Mouse (Mus musculus) intestine, postnatal 0 days (tissue): ENCODE measurements at regions not wholly inside any gene's neighbourhood (a gene's known extent, or its start where the extent isn't known, plus 50 kb on each side); places are given as distances from the start of the nearest gene placed in this dataset.

Source experiments
- ATAC-seq: fragments of 200-750 bp; cut with Nextera tagmentation; 2 replicates; pipeline ENCODE4 v1.8.0; 2017; ENCODE audit warnings: mild to moderate bottlenecking, moderate TSS enrichment, moderate library complexity
- H3K27ac ChIP-seq: fragments of 300-500 bp; sonication (generic); 2 replicates; pipeline ENCODE4 v1.5.1; 2014; ENCODE audit warnings: mild to moderate bottlenecking, low read depth, low read length, moderate library complexity
- H3K27me3 ChIP-seq: fragments of 300-500 bp; sonication (generic); replicated peaks from 2 replicates; pipeline ENCODE4 v1.6.1; 2014; ENCODE audit warnings: low read length, mixed read lengths; ENCODE audit not compliant: control insufficient read depth, insufficient read depth
- H3K36me3 ChIP-seq: fragments of 300-500 bp; sonication (generic); 2 replicates; pipeline ENCODE4 v1.6.1; 2014; ENCODE audit warnings: mild to moderate bottlenecking, moderate library complexity; ENCODE audit not compliant: control insufficient read depth, insufficient read depth
- H3K4me1 ChIP-seq: fragments of 300-500 bp; sonication (generic); replicated peaks from 2 replicates; pipeline ENCODE4 v1.6.1; 2014; ENCODE audit warnings: antibody characterized with exemption, low read length, mixed read lengths; ENCODE audit not compliant: control insufficient read depth, insufficient read depth
- H3K4me2 ChIP-seq: fragments of 300-500 bp; sonication (generic); replicated peaks from 2 replicates; pipeline ENCODE4 v1.6.1; 2014; ENCODE audit warnings: low read depth, mild to moderate bottlenecking, moderate library complexity
- H3K4me3 ChIP-seq: fragments of 300-500 bp; sonication (generic); 2 replicates; pipeline ENCODE4 v1.5.1; 2014; ENCODE audit warnings: low read depth, low read length
- H3K9ac ChIP-seq: fragments of 300-500 bp; sonication (generic); 2 replicates; pipeline ENCODE4 v1.6.1; 2014; ENCODE audit warnings: mild to moderate bottlenecking, low read depth, low read length
- H3K9me3 ChIP-seq: fragments of 300-500 bp; sonication (generic); 2 replicates; pipeline ENCODE4 v1.6.1; 2016; ENCODE audit warnings: mixed run types; ENCODE audit not compliant: control insufficient read depth
- CTCF ChIP-seq: sonication (generic); IDR thresholded peaks from 2 replicates; pipeline ENCODE4 v1.5.1; 2016; ENCODE audit warnings: low read depth, mild to moderate bottlenecking, control low read depth, antibody characterized with exemption, moderate library complexity
- WGBS: fragments of 180-500 bp; shearing (Covaris S2); extraction: QIAGEN DNeasy Blood & Tissue Kit; methylation state at CpG from one replicate; pipeline ENCODE4 v1.1.7; 2014; 5-methylcytosine and 5-hydroxymethylcytosine counted together

GRCm38 (mm10) chr1:144406387-144407383 is 157.6 kb upstream of the Rgs1 start:
- no peaks in the 10 kb centered on the region for H3K36me3 ChIP-seq
- no peaks in the 10 kb centered on the region for H3K9me3 ChIP-seq
- no peak for ATAC-seq
- H3K9ac ChIP-seq, result no peak overlapping the region
- no peak overlapping the region for H3K4me3 ChIP-seq
- no peak overlapping the region for H3K4me2 ChIP-seq
- 37% methylated on average over 15 of the region's 15 CpGs for WGBS
- peak; percentile 95 for TF ChIP-seq CTCF
- no peaks in the 10 kb centered on the region for H3K27me3 ChIP-seq
- H3K4me1 ChIP-seq, result no peaks in the 10 kb centered on the region
- no peak overlapping the region for H3K27ac ChIP-seq

GRCm38 (mm10) chr1:144405724-144406123 is 156.7 kb upstream of the Rgs1 start:
- TF ChIP-seq CTCF, result no peak
- Histone ChIP-seq H3K27me3 (no peaks in the 10 kb centered on the region), H3K4me2 (no peak overlapping the region), H3K36me3 (no peaks in the 10 kb centered on the region), H3K4me3 (no peak overlapping the region), H3K4me1 (no peaks in the 10 kb centered on the region), H3K9ac (no peak overlapping the region), H3K27ac (no peak overlapping the region), H3K9me3 (no peaks in the 10 kb centered on the region)
- no peak for ATAC-seq

GRCm38 (mm10) chr1:144405031-144405430 is 156.0 kb upstream of the Rgs1 start:
- TF ChIP-seq CTCF, result no peak
- H3K4me2 ChIP-seq, result no peak overlapping the region
- no peak for ATAC-seq

GRCm38 (mm10) chr1:144379991-144380594 is 131.1 kb upstream of the Rgs1 start:
- ATAC-seq, result no peak

More at GRCm38 (mm10) chr1:144405031-144405430, 156.0 kb upstream of the Rgs1 start:
- Histone ChIP-seq H3K27ac (no peak overlapping the region), H3K27me3 (no peaks in the 10 kb centered on the region), H3K9ac (no peak overlapping the region), H3K9me3 (no peaks in the 10 kb centered on the region), H3K4me3 (no peak overlapping the region), H3K4me1 (no peaks in the 10 kb centered on the region), H3K36me3 (no peaks in the 10 kb centered on the region)
- WGBS, result 64% methylated on average over 3 of the region's 3 CpGs

GRCm38 (mm10) chr1:144374121-144374520 is 125.1 kb upstream of the Rgs1 start:
- no peaks in the 10 kb centered on the region for H3K4me1 ChIP-seq
- no peak overlapping the region for H3K4me2 ChIP-seq
- no peak for ATAC-seq
- no peak for TF ChIP-seq CTCF
- no peak overlapping the region for H3K9ac ChIP-seq
- H3K36me3 ChIP-seq, result no peaks in the 10 kb centered on the region
- no peaks in the 10 kb centered on the region for H3K9me3 ChIP-seq
- H3K27ac ChIP-seq, result no peak overlapping the region
- H3K4me3 ChIP-seq, result no peak overlapping the region
- no peaks in the 10 kb centered on the region for H3K27me3 ChIP-seq

More at GRCm38 (mm10) chr1:144379991-144380594, 131.1 kb upstream of the Rgs1 start:
- TF ChIP-seq CTCF, result peak; percentile 64
- WGBS, result 34% methylated on average over 3 of the region's 3 CpGs
- Histone ChIP-seq H3K9ac (no peak overlapping the region), H3K27me3 (no peaks in the 10 kb centered on the region), H3K4me1 (no peaks in the 10 kb centered on the region), H3K27ac (no peak overlapping the region), H3K9me3 (no peaks in the 10 kb centered on the region), H3K4me2 (no peak overlapping the region), H3K36me3 (no peaks in the 10 kb centered on the region), H3K4me3 (no peak overlapping the region)

- H3K4me1 ChIP-seq, result no peaks in the 10 kb centered on the region
- no peaks in the 10 kb centered on the region for H3K36me3 ChIP-seq
- WGBS, result 59% methylated on average over 3 of the region's 3 CpGs
- H3K9ac ChIP-seq, result no peak overlapping the region
- no peak overlapping the region for H3K4me2 ChIP-seq
- TF ChIP-seq CTCF, result no peak
- no peak overlapping the region for H3K27ac ChIP-seq
- no peaks in the 10 kb centered on the region for H3K9me3 ChIP-seq
- H3K4me3 ChIP-seq, result no peak overlapping the region
- H3K27me3 ChIP-seq, result no peaks in the 10 kb centered on the region
- ATAC-seq, result no peak; the same call in 1 of the 2 replicates
Measured at GRCm38 (mm10) chr1:144367492-144367891, 118.5 kb upstream of the Rgs1 start.
